Mouse (Mus musculus): Measurements from ENCODE around the gene Il6ra.

- TF ChIP-seq POLR2A (IDR thresholded peaks at IDR 0.05; ENCODE audit: low read depth, low read length) (no peak), CTCF (IDR thresholded peaks at IDR 0.05; ENCODE audit: extremely low read depth, insufficient read length, insufficient replicate concordance, low read depth, low read length) (no peak)
Measured at GRCm38 (mm10) chr3:89948655-89949054, 35.7 kb upstream of the Il6ra start.

Data from small intestine, adult 2 months (tissue).